In genomic region chr2:108158311-108158710, GRCm38 (mm10) we compare ENCODE assay signal across 8 mouse cellular contexts.
"Had no signal": no experiment of that assay in that cellular context is flagged by ENCODE, and none has a peak within 500 bp of the region (broad histone marks: within the 10 kb centered on the region; RNA-seq: fewer than 3 reads in every experiment).

No protein-coding gene starts in this region.

- DNase-seq: liver, embryonic 13.5 days; liver, postnatal 0 days; lung, adult 2 months; lung, postnatal 14 days; lung, postnatal 36 days; thymus, adult 2 months; thymus, postnatal 25 days; thymus, postnatal 4 days had no signal
